Mouse (Mus musculus) neural tube, embryonic 13.5 days (tissue): ENCODE data around the gene Borcs7. TPM values are rescaled to one million over a fixed set of nuclear protein-coding genes. Genes with fewer than 3 reads are reported as not detected.

Source experiments
- ATAC-seq: fragments of 200-750 bp; cut with Nextera tagmentation; 2 replicates; pipeline ENCODE4 v1.8.0; 2017; ENCODE audit warnings: low read depth, mild to moderate bottlenecking, moderate TSS enrichment, moderate library complexity
- H3K27ac ChIP-seq: fragments of 300-500 bp; sonication (generic); replicated peaks from 2 replicates; pipeline ENCODE4 v1.5.1; 2015; ENCODE audit warnings: moderate library complexity, mild to moderate bottlenecking, inconsistent platforms
- H3K27me3 ChIP-seq: fragments of 300-500 bp; sonication (generic); 2 replicates; pipeline ENCODE4 v1.6.1; 2015; ENCODE audit warnings: mild to moderate bottlenecking, inconsistent platforms
- H3K36me3 ChIP-seq: fragments of 300-500 bp; sonication (generic); 2 replicates; pipeline ENCODE4 v1.6.1; 2015; ENCODE audit warnings: mild to moderate bottlenecking, inconsistent platforms
- H3K4me1 ChIP-seq: fragments of 300-500 bp; sonication (generic); replicated peaks from 2 replicates; pipeline ENCODE4 v1.6.1; 2015; ENCODE audit warnings: inconsistent platforms
- H3K4me2 ChIP-seq: fragments of 300-500 bp; sonication (generic); 2 replicates; pipeline ENCODE4 v1.6.1; 2015; ENCODE audit warnings: inconsistent platforms, mild to moderate bottlenecking, moderate library complexity
- H3K4me3 ChIP-seq: fragments of 300-500 bp; sonication (generic); 2 replicates; pipeline ENCODE4 v1.5.1; 2015; ENCODE audit warnings: mild to moderate bottlenecking, inconsistent platforms
- H3K9ac ChIP-seq: fragments of 300-500 bp; sonication (generic); 2 replicates; pipeline ENCODE4 v1.6.1; 2015; ENCODE audit warnings: moderate library complexity, mild to moderate bottlenecking, inconsistent platforms
- H3K9me3 ChIP-seq: fragments of 300-500 bp; sonication (generic); 2 replicates; pipeline ENCODE4 v1.6.1; 2016; ENCODE audit warnings: inconsistent platforms
- WGBS: fragments of 180-500 bp; shearing (Covaris S2); methylation state at CpG from one replicate; pipeline ENCODE4 v1.1.7; 2015; 5-methylcytosine and 5-hydroxymethylcytosine counted together
- polyA plus RNA-seq: library from polyadenylated mRNA; unstranded; fragments of >200 nt; fragmentation: Nextera tagmentation; extraction: Ambion mirVana; gene quantifications from 2 replicates; pipeline ENCODE4 v1.2.1, GENCODE M21; 2015

The Borcs7 gene
- polyA plus RNA-seq, 1 experiment from 2014 or later: 21.6 TPM

GRCm38 (mm10) chr19:46699011-46699481, 9.3 kb downstream of the Borcs7 start:
- H3K27ac ChIP-seq: no peak overlapping the region
- no peak for ATAC-seq
- no peaks in the 10 kb centered on the region for H3K27me3 ChIP-seq
- no peak overlapping the region for H3K9ac ChIP-seq
- peaks cover 17% of the 10 kb centered on the region for H3K36me3 ChIP-seq
- no peaks in the 10 kb centered on the region for H3K4me1 ChIP-seq
- no peaks in the 10 kb centered on the region for H3K9me3 ChIP-seq
- H3K4me2 ChIP-seq: no peak overlapping the region
- no peak overlapping the region for H3K4me3 ChIP-seq
- WGBS: 77% methylated on average over 10 of the region's 10 CpGs

GRCm38 (mm10) chr19:46701156-46701555, 11.4 kb downstream of the Borcs7 start:
- H3K9me3 ChIP-seq: no peaks in the 10 kb centered on the region
- no peak overlapping the region for H3K4me3 ChIP-seq
- 88% methylated on average over 9 of the region's 9 CpGs for WGBS
- H3K9ac ChIP-seq: no peak overlapping the region
- no peak overlapping the region for H3K27ac ChIP-seq
- no peaks in the 10 kb centered on the region for H3K4me1 ChIP-seq
- H3K36me3 ChIP-seq: peaks cover 11% of the 10 kb centered on the region
- no peak for ATAC-seq
- 0 out of 2 replicates have a peak, but pooled peaks cover 3% of the 10 kb centered on the region for H3K27me3 ChIP-seq
- no peak overlapping the region for H3K4me2 ChIP-seq

- WGBS: 67% methylated on average over 7 of the region's 7 CpGs
- H3K4me2 ChIP-seq: no peak overlapping the region
- ATAC-seq: no peak
Measured at GRCm38 (mm10) chr19:46705779-46706495, 16.2 kb downstream of the Borcs7 start.

GRCm38 (mm10) chr19:46706540-46707295, 17.0 kb downstream of the Borcs7 start:
- WGBS: 79% methylated on average over 9 of the region's 9 CpGs
- no peak for ATAC-seq
- H3K36me3 ChIP-seq: peaks cover 6% of the 10 kb centered on the region; the same call in 1 of the 2 replicates
- H3K4me3 ChIP-seq: peak overlapping the region; percentile 47
- peaks cover 12% of the 10 kb centered on the region for H3K4me1 ChIP-seq
- 0 out of 2 replicates have a peak, but pooled peaks cover 3% of the 10 kb centered on the region for H3K27me3 ChIP-seq
- no peak overlapping the region for H3K27ac ChIP-seq
- no peaks in the 10 kb centered on the region for H3K9me3 ChIP-seq
- H3K9ac ChIP-seq: no peak overlapping the region
- H3K4me2 ChIP-seq: peak overlapping the region; percentile 62

More at GRCm38 (mm10) chr19:46705779-46706495, 16.2 kb downstream of the Borcs7 start:
- H3K4me1 ChIP-seq: peaks cover 12% of the 10 kb centered on the region
- H3K4me3 ChIP-seq: no peak overlapping the region
- H3K27ac ChIP-seq: no peak overlapping the region
- H3K9ac ChIP-seq: no peak overlapping the region
- H3K9me3 ChIP-seq: no peaks in the 10 kb centered on the region
- H3K36me3 ChIP-seq: peaks cover 12% of the 10 kb centered on the region; the same call in 1 of the 2 replicates
- 0 out of 2 replicates have a peak, but pooled peaks cover 3% of the 10 kb centered on the region for H3K27me3 ChIP-seq

GRCm38 (mm10) chr19:46707296-46708151, 17.8 kb downstream of the Borcs7 start, which contains the start of gene As3mt:
Gene As3mt (plus strand): TSS chr19:46707458.
- peaks cover 12% of the 10 kb centered on the region for H3K4me1 ChIP-seq
- peak within 1 kb of the TSS; percentile 72 for H3K9ac ChIP-seq
- ATAC-seq: peak; percentile 79
- H3K9me3 ChIP-seq: no peaks in the 10 kb centered on the region
- H3K27me3 ChIP-seq: 0 out of 2 replicates have a peak, but pooled peaks cover 3% of the 10 kb centered on the region
- H3K36me3 ChIP-seq: peaks cover 6% of the 10 kb centered on the region; the same call in 1 of the 2 replicates
- peak within 1 kb of the TSS; percentile 62 for H3K4me2 ChIP-seq
- WGBS: 16% methylated on average over 31 of the region's 31 CpGs
- H3K4me3 ChIP-seq: peak within 1 kb of the TSS; percentile 47
- peak within 1 kb of the TSS; percentile 42; the same call in 1 of the 2 replicates for H3K27ac ChIP-seq

- H3K4me2 ChIP-seq: no peak overlapping the region
- peaks cover 12% of the 10 kb centered on the region for H3K4me1 ChIP-seq
- H3K27me3 ChIP-seq: 0 out of 2 replicates have a peak, but pooled peaks cover 2% of the 10 kb centered on the region
- ATAC-seq: no peak
- no peak overlapping the region for H3K9ac ChIP-seq
- H3K36me3 ChIP-seq: 0 out of 2 replicates have a peak, but pooled peaks cover 6% of the 10 kb centered on the region
- 92% methylated on average over 4 of the region's 4 CpGs for WGBS
- H3K27ac ChIP-seq: no peak overlapping the region
- no peaks in the 10 kb centered on the region for H3K9me3 ChIP-seq
- no peak overlapping the region for H3K4me3 ChIP-seq
Measured at GRCm38 (mm10) chr19:46710614-46711013, 20.9 kb downstream of the Borcs7 start.

GRCm38 (mm10) chr19:46714234-46714633, 24.5 kb downstream of the Borcs7 start:
- H3K4me2 ChIP-seq: no peak overlapping the region
- no peak for ATAC-seq
- WGBS: 88% methylated on average over 8 of the region's 8 CpGs

GRCm38 (mm10) chr19:46715016-46715415, 25.3 kb downstream of the Borcs7 start:
- Histone ChIP-seq H3K27me3 (no peaks in the 10 kb centered on the region), H3K9me3 (peaks cover 5% of the 10 kb centered on the region; the same call in 1 of the 2 replicates), H3K4me3 (no peak overlapping the region), H3K36me3 (peaks cover 22% of the 10 kb centered on the region; the same call in 1 of the 2 replicates), H3K9ac (no peak overlapping the region), H3K27ac (no peak overlapping the region), H3K4me1 (no peaks in the 10 kb centered on the region), H3K4me2 (no peak overlapping the region)
- 90% methylated on average over 8 of the region's 8 CpGs for WGBS
- ATAC-seq: no peak

More at GRCm38 (mm10) chr19:46714234-46714633, 24.5 kb downstream of the Borcs7 start:
- Histone ChIP-seq H3K4me1 (no peaks in the 10 kb centered on the region), H3K36me3 (peaks cover 18% of the 10 kb centered on the region; the same call in 1 of the 2 replicates), H3K4me3 (no peak overlapping the region), H3K9me3 (peaks cover 5% of the 10 kb centered on the region; the same call in 1 of the 2 replicates), H3K9ac (no peak overlapping the region), H3K27me3 (no peaks in the 10 kb centered on the region), H3K27ac (no peak overlapping the region)

GRCm38 (mm10) chr19:46718150-46718549, 28.4 kb downstream of the Borcs7 start:
- Histone ChIP-seq H3K4me1 (no peaks in the 10 kb centered on the region), H3K36me3 (peaks cover 28% of the 10 kb centered on the region), H3K27me3 (no peaks in the 10 kb centered on the region), H3K27ac (no peak overlapping the region), H3K9me3 (peaks cover 5% of the 10 kb centered on the region; the same call in 1 of the 2 replicates), H3K9ac (no peak overlapping the region), H3K4me2 (no peak overlapping the region), H3K4me3 (no peak overlapping the region)
- ATAC-seq: no peak
- 86% methylated on average over 4 of the region's 4 CpGs for WGBS

- Histone ChIP-seq H3K27ac (no peak overlapping the region), H3K4me3 (no peak overlapping the region), H3K9me3 (no peaks in the 10 kb centered on the region), H3K36me3 (peaks cover 23% of the 10 kb centered on the region), H3K9ac (no peak overlapping the region), H3K4me1 (peaks cover 11% of the 10 kb centered on the region), H3K4me2 (no peak overlapping the region), H3K27me3 (no peaks in the 10 kb centered on the region)
- 65% methylated on average over 11 of the region's 11 CpGs for WGBS
- no peak for ATAC-seq
Measured at GRCm38 (mm10) chr19:46724411-46724810, 34.7 kb downstream of the Borcs7 start.

GRCm38 (mm10) chr19:46726142-46726541, 36.4 kb downstream of the Borcs7 start:
- ATAC-seq: no peak
- Histone ChIP-seq H3K9me3 (no peaks in the 10 kb centered on the region), H3K4me3 (no peak overlapping the region), H3K27ac (no peak overlapping the region), H3K4me2 (no peak overlapping the region), H3K4me1 (peaks cover 11% of the 10 kb centered on the region), H3K9ac (no peak overlapping the region), H3K27me3 (no peaks in the 10 kb centered on the region), H3K36me3 (peaks cover 14% of the 10 kb centered on the region)
- 96% methylated on average over 8 of the region's 8 CpGs for WGBS
